Mouse (Mus musculus) large intestine, adult 2 months (tissue): ENCODE measurements around the gene Ccdc57. TPM values are rescaled to one million over a fixed set of nuclear protein-coding genes. Genes with fewer than 3 reads are reported as not detected.
A peak's percentile ranks its signal among the peaks of the same experiment; 100 is the strongest.

Experiments used
- DNase-seq: peaks from one replicate; pipeline ENCODE4 v3.0.0-alpha.2; 2012; ENCODE audit warnings: low read depth, low spot score
- WGBS: fragments of 180-500 bp; shearing (Covaris S2); methylation state at CpG from one replicate; pipeline ENCODE4 v1.1.7; 2018; 5-methylcytosine and 5-hydroxymethylcytosine counted together
- polyA plus RNA-seq: library from polyadenylated mRNA; depleted of rRNA; stranded (reverse); fragments of >200 nt; gene quantifications from 2 replicates; pipeline ENCODE4 v1.2.3, GENCODE M21; 2012

The Ccdc57 gene
- polyA plus RNA-seq, 1 experiment, result 0.90 TPM

GRCm38 (mm10) chr11:120824787-120825288 is 107.8 kb downstream of the Ccdc57 start:
- WGBS, result under 1% methylated on average over 21 of the region's 21 CpGs
- DNase-seq, result no peak

DNA sequence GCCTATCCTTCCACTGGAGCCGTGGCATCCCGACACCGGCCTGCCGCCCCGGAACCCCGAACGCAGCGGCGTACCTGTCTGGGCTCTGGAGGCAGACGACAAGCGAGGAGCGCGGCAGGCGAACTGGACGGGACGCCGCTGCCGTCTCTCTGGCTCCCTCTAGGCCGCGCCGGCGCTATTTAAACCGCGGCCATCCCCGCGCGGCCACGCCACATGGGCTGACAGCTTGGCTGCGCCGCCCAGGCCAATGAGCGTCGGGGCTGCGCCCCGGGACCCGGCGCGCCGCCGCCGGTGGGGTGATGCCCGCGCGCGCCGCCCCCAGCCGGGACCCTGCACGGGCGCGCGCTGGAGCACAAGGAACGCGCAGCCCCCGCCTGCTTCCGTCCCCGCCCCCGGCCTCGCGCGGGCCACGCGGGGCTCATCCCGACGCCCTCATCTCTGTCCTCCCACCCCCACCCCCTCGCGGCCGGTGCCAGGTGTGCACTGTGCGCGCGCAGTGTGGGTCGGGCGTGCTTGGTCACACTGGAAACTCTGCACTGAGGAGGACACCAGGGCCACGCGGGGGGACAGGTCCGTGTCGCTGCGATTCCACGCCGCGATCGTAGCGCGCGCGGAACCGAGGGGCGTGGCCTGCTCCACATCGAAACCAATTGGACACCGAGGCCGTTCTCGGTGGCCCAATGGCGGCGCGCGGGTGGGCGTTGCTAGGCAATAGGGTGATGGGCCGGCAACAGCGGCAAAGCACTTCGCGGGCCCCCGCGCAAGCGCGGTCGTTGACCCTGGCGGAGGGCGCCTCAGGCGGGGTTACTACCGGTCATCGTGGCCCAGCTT is 108.5 kb downstream of the Ccdc57 start, which contains the start of gene Fasn:
TSS of gene Fasn (minus strand) at position 592 of the 831 bp plus-strand sequence.
- WGBS, result under 1% methylated on average over 108 of the region's 109 CpGs
- peak; percentile 62 for DNase-seq

- DNase-seq, result no peak
- under 1% methylated on average over 40 of the region's 40 CpGs for WGBS
Measured at GRCm38 (mm10) chr11:120823551-120823947, 109.1 kb downstream of the Ccdc57 start.

DNA sequence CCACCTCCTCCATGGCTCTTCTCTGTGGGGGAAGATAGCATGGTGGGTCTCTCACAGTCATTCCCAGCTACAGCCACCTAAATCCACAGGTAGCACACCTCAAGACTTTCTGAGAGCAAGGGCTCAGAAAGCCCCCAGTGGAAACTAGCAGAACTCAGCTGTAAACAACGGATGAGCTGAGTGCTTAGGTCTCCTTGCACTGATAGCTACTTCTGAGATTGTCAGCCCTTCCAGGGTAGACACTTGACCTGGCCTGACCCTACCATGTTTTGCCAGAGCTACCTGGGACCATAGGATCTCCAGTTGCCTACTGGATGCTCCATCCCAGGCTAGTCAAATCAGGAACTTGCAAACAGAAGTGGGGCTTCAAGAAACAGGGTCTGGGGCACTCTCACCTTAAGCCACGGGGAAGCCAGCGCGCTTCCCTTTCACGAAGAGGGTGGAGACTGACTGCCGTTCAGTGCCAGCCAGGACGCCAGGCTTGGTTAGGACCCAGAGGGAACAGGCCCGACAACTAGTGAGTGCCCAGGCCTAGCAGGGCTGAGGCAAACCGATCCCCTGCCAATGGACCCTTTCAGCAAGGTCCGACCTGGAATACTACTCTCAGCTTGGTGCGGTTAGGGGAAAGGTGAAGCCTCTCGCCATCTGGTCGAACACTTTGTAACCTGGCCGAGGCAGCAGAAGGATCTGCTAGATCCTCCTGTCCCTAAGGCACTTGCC is 109.7 kb downstream of the Ccdc57 start:
- 3% methylated on average over 14 of the region's 14 CpGs for WGBS
- no peak for DNase-seq

GRCm38 (mm10) chr11:120822321-120822720 is 110.4 kb downstream of the Ccdc57 start:
- 31% methylated on average over 4 of the region's 4 CpGs for WGBS
- DNase-seq, result no peak

GRCm38 (mm10) chr11:120821076-120821922 is 111.4 kb downstream of the Ccdc57 start:
- no peak for DNase-seq
- 54% methylated on average over 14 of the region's 14 CpGs for WGBS

- 93% methylated on average over 14 of the region's 14 CpGs for WGBS
- no peak for DNase-seq
Measured at GRCm38 (mm10) chr11:120820546-120820945, 112.1 kb downstream of the Ccdc57 start.

GRCm38 (mm10) chr11:120819556-120819955 is 113.1 kb downstream of the Ccdc57 start:
- 95% methylated on average over 6 of the region's 6 CpGs for WGBS
- DNase-seq, result no peak

GRCm38 (mm10) chr11:120818251-120818650 is 114.4 kb downstream of the Ccdc57 start:
- no peak for DNase-seq

DNA sequence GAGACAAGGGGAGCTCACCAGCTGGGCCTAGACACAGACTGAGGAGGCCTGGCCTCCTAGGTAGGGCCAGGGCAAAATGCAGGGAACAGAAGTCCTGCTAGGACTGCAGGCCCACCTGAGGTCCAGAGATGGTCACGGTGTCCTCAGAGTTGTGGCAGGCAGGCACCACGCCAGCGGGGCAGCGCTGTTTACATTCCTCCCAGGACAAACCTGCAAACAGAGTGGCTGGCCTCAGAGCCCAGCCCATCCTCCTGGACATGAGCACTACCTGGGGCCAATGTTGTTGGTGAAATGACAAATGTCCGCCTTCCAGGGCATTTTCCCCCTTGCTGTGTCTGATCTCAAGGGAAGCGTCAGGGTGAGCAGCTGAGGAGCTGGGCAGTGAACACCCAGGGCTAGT is 115.3 kb downstream of the Ccdc57 start:
- no peak for DNase-seq
- 86% methylated on average over 6 of the region's 6 CpGs for WGBS

More at GRCm38 (mm10) chr11:120818251-120818650, 114.4 kb downstream of the Ccdc57 start:
- WGBS, result 93% methylated on average over 13 of the region's 13 CpGs

- WGBS, result 94% methylated on average over 16 of the region's 16 CpGs
- DNase-seq, result no peak
Measured at GRCm38 (mm10) chr11:120812068-120812467, 120.6 kb downstream of the Ccdc57 start.

DNA sequence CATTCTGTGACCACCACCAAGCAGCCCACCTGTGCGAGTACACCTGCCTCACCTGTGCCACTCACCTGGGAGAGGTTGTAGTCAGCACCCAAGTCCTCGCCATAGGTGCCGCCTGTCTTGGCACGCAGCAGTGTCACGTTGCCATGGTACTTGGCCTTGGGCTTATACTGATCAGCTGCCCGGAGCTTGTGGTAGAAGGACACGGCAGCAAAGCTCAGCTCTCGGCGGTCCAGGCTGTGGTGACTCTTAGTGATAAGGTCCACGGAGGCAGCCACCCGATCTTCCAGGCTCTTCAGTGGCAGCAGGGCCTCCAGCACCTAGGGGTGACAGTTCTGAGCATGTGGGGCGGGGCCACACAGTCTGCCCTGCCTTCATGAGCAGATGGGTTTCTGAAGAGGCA is 124.7 kb downstream of the Ccdc57 start:
- 83% methylated on average over 12 of the region's 12 CpGs for WGBS
- no peak for DNase-seq

- peak; percentile 54 for DNase-seq
- 43% methylated on average over 7 of the region's 7 CpGs for WGBS
Measured at GRCm38 (mm10) chr11:120805375-120806298, 127.0 kb downstream of the Ccdc57 start.

- WGBS, result 71% methylated on average over 4 of the region's 4 CpGs
- DNase-seq, result no peak
Measured at GRCm38 (mm10) chr11:120804769-120805168, 127.9 kb downstream of the Ccdc57 start.

GRCm38 (mm10) chr11:120804274-120804673 is 128.4 kb downstream of the Ccdc57 start:
- no peak for DNase-seq
- WGBS, result 83% methylated on average over 7 of the region's 7 CpGs

- DNase-seq, result no peak
- 6% methylated on average over 10 of the region's 10 CpGs for WGBS
Measured at GRCm38 (mm10) chr11:120800061-120800904, 132.4 kb downstream of the Ccdc57 start.

DNA sequence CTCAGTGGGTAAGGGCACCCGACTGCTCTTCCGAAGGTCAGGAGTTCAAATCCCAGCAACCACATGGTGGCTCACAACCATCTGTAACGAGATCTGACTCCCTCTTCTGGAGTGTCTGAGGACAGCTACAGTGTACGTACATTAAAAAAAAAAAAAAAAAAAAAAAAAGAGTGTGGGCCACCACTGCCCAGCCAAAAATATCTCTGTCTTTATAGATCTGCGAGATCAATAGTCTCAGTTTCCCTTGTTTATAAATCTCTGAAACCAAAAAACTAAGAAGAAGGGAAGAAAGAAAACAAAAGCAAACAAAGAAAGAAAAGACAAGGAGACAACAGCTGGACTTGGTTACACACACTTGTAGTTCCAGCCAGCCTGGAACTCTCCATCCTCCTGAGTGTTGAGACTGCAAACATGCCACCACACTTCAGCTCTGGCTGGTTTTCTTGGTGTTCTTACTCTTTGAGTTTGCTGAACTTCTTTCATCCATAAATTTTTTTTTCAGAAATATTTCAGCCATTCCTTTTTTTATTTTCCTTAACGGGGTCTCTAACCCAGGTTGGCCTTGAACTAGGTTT is 133.3 kb downstream of the Ccdc57 start:
- 52% methylated on average over 6 of the region's 6 CpGs for WGBS
- no peak for DNase-seq
